Mouse (Mus musculus) erythroblast, embryonic 14.5 days (primary cell): Measurements from ENCODE around the gene Slc12a8. TPM values are rescaled to one million over a fixed set of nuclear protein-coding genes. Genes with fewer than 3 reads are reported as not detected.

ENCODE experiments used
- H3K27me3 ChIP-seq: 2 replicates; pipeline ENCODE4 v1.6.1; 2012; ENCODE audit warnings: inconsistent platforms; ENCODE audit not compliant: control insufficient read depth
- H3K36me3 ChIP-seq: 2 replicates; pipeline ENCODE4 v1.6.1; 2012; ENCODE audit warnings: mild to moderate bottlenecking, inconsistent platforms; ENCODE audit not compliant: control insufficient read depth
- H3K4me1 ChIP-seq: 2 replicates; pipeline ENCODE4 v1.6.1; 2012; ENCODE audit warnings: inconsistent platforms; ENCODE audit not compliant: control insufficient read depth
- H3K4me3 ChIP-seq: replicated peaks from 2 replicates; pipeline ENCODE3; 2012; ENCODE audit warnings: moderate library complexity, mild to moderate bottlenecking, inconsistent platforms
- H3K9me3 ChIP-seq: 2 replicates; pipeline ENCODE4 v1.6.1; 2012; ENCODE audit warnings: low read length, inconsistent platforms, mixed read lengths; ENCODE audit not compliant: control insufficient read depth
- GATA1 ChIP-seq: IDR thresholded peaks from 2 replicates; pipeline ENCODE4 v1.6.1; 2012; ENCODE audit warnings: low read length, inconsistent platforms, mixed read lengths
- TAL1 ChIP-seq: IDR thresholded peaks from 3 replicates; pipeline ENCODE4 v1.6.1; 2012; ENCODE audit warnings: low read length, inconsistent platforms, mixed read lengths
- polyA plus RNA-seq: library from polyadenylated mRNA; stranded (reverse); fragments of >175 nt; gene quantifications from 2 replicates; pipeline ENCODE4 v1.2.3, GENCODE M21; 2012

The Slc12a8 gene
- polyA plus RNA-seq, 1 experiment = not detected

DNA sequence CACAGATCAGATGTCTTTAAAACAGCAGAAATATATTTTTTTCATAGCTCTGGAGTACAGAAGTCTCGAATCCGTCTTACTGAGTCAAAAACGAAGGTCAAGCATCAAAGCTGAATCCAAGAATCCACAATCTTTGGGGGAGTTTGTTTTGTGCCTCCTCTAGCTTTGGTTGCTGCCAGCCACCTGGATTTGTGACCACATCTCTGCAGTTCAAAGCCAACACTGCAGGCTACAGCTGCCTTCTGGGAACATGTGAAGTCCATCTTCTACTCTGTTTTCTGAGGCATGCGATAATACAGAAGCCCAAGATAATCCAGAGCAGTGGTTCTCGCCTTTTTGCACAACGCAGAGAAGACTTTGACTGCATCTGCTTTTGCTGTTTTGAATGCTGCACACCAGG is 149.1 kb downstream of the Slc12a8 start:
- TF ChIP-seq GATA1 = no peak
- no peak for TF ChIP-seq TAL1
- H3K36me3 ChIP-seq = no peaks in the 10 kb centered on the region
- no peaks in the 10 kb centered on the region for H3K27me3 ChIP-seq
- no peaks in the 10 kb centered on the region for H3K4me1 ChIP-seq
- H3K9me3 ChIP-seq = no peaks in the 10 kb centered on the region
- no peak overlapping the region for H3K4me3 ChIP-seq

GRCm38 (mm10) chr16:33666985-33667538 is 149.9 kb downstream of the Slc12a8 start:
- no peaks in the 10 kb centered on the region for H3K27me3 ChIP-seq
- H3K9me3 ChIP-seq = no peaks in the 10 kb centered on the region
- no peaks in the 10 kb centered on the region for H3K36me3 ChIP-seq
- no peaks in the 10 kb centered on the region for H3K4me1 ChIP-seq
- H3K4me3 ChIP-seq = no peak overlapping the region
- no peak for TF ChIP-seq TAL1
- TF ChIP-seq GATA1 = no peak

- H3K4me3 ChIP-seq = no peak overlapping the region
- no peaks in the 10 kb centered on the region for H3K9me3 ChIP-seq
- H3K36me3 ChIP-seq = no peaks in the 10 kb centered on the region
- TF ChIP-seq GATA1 (no peak), TAL1 (no peak)
- H3K27me3 ChIP-seq = no peaks in the 10 kb centered on the region
- H3K4me1 ChIP-seq = no peaks in the 10 kb centered on the region
These were observed 151.3 kb downstream of the Slc12a8 start for GRCm38 (mm10) chr16:33668448-33668847.

- Histone ChIP-seq H3K4me3 (no peak overlapping the region), H3K4me1 (no peaks in the 10 kb centered on the region), H3K27me3 (no peaks in the 10 kb centered on the region), H3K9me3 (no peaks in the 10 kb centered on the region), H3K36me3 (no peaks in the 10 kb centered on the region)
- TF ChIP-seq TAL1 = no peak
- TF ChIP-seq GATA1 = no peak
These were observed 151.9 kb downstream of the Slc12a8 start for GRCm38 (mm10) chr16:33669072-33669471.

GRCm38 (mm10) chr16:33670340-33670739 is 153.2 kb downstream of the Slc12a8 start:
- H3K4me3 ChIP-seq = no peak overlapping the region
- no peaks in the 10 kb centered on the region for H3K9me3 ChIP-seq
- no peaks in the 10 kb centered on the region for H3K36me3 ChIP-seq
- TF ChIP-seq TAL1 (no peak), GATA1 (no peak)
- no peaks in the 10 kb centered on the region for H3K27me3 ChIP-seq
- no peaks in the 10 kb centered on the region for H3K4me1 ChIP-seq

- TF ChIP-seq TAL1 (no peak), GATA1 (no peak)
These were observed 153.8 kb downstream of the Slc12a8 start for GRCm38 (mm10) chr16:33670933-33671332.

DNA sequence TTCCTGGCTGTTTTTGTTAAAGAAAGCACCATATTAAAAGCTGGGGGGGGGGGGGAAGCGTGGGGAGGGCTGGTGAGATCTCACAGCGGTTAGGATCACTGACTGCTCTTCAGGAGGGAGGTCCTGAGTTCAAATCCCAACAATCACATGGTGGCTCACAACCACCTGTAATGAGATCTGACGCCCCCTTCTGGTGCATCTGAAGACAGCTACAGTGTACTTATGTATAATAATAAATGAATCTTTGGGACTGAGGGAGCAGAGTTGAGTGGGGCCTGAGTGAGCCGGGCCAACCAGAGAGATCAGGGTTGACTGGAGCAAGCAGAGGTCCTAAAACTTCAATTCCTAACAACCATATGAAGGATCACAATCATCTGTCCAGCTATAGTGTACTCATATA is 155.1 kb downstream of the Slc12a8 start:
- H3K27me3 ChIP-seq = no peaks in the 10 kb centered on the region
- H3K9me3 ChIP-seq = no peaks in the 10 kb centered on the region
- no peaks in the 10 kb centered on the region for H3K36me3 ChIP-seq
- H3K4me3 ChIP-seq = no peak overlapping the region
- TF ChIP-seq TAL1 (no peak), GATA1 (no peak)
- H3K4me1 ChIP-seq = no peaks in the 10 kb centered on the region

More at GRCm38 (mm10) chr16:33670933-33671332, 153.8 kb downstream of the Slc12a8 start:
- Histone ChIP-seq H3K27me3 (no peaks in the 10 kb centered on the region), H3K36me3 (no peaks in the 10 kb centered on the region), H3K9me3 (no peaks in the 10 kb centered on the region), H3K4me1 (no peaks in the 10 kb centered on the region), H3K4me3 (no peak overlapping the region)

DNA sequence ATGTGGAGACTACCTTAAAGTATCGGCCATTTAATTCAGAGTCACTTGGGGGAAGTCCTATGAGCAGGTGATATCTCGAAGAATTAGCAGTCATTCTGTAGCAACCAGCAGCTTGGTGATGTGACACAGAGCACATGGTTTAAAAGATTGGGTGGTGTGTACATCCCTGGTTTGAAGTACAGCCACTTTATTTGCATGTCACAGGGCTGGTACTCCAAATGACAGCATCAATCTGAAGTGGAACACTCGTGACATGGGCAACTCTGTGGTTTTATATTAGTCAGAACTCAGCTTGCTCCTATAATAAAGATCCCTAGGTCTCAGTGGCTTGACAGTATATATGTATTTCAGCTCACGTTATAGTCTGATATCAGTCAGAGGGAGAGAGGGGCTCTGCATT is 155.5 kb downstream of the Slc12a8 start:
- Histone ChIP-seq H3K4me1 (no peaks in the 10 kb centered on the region), H3K4me3 (no peak overlapping the region), H3K9me3 (no peaks in the 10 kb centered on the region), H3K27me3 (no peaks in the 10 kb centered on the region), H3K36me3 (no peaks in the 10 kb centered on the region)
- no peak for TF ChIP-seq TAL1
- TF ChIP-seq GATA1 = no peak

GRCm38 (mm10) chr16:33673530-33674109 is 156.5 kb downstream of the Slc12a8 start:
- Histone ChIP-seq H3K9me3 (no peaks in the 10 kb centered on the region), H3K36me3 (no peaks in the 10 kb centered on the region), H3K27me3 (no peaks in the 10 kb centered on the region), H3K4me3 (no peak overlapping the region), H3K4me1 (no peaks in the 10 kb centered on the region)
- TF ChIP-seq GATA1 (no peak), TAL1 (no peak)
